Mouse (Mus musculus) lung, adult 2 months (tissue): ENCODE results near the gene Fam219a.

Experiments
- CTCF ChIP-seq: fragments of 200-500 bp; IDR thresholded peaks from 2 replicates; pipeline ENCODE4 v1.5.1; 2011; ENCODE audit warnings: mild to moderate bottlenecking, low read length, control low read depth; ENCODE audit not compliant: insufficient read depth
- POLR2A ChIP-seq: fragments of 200-500 bp; IDR thresholded peaks from 2 replicates; pipeline ENCODE4 v1.6.1; 2011; ENCODE audit warnings: low read depth, mild to moderate bottlenecking, control low read depth, low read length, borderline replicate concordance; ENCODE audit errors: extremely low read depth

DNA sequence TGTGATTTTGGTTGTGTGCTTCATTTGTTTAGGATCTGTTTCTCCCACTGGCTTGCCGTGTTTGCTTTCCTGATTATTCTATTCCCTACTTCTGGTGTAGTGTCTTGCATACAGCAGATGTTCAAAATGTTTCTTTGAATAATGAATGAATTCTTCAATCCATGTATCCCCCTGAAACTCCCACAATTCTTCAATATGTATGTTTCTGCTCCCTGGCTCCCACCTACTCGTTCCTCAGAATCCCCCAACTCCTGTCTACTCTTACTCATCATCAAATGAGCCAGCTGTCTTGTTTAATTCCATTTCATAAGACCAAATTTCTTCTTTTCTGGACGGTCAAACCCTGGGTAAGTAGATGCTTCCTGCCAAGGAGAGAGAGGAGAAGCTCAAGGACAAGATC, 12.2 kb downstream of the Fam219a start:
- TF ChIP-seq POLR2A (no peak), CTCF (no peak)
